Mouse (Mus musculus): ENCODE data around the gene Fus.
"Not testable (repeated sequence)": the region's sequence is repeated elsewhere in the genome, so short reads cannot be mapped to it uniquely, and the experiment has no call there.

Fus gene

DNA sequence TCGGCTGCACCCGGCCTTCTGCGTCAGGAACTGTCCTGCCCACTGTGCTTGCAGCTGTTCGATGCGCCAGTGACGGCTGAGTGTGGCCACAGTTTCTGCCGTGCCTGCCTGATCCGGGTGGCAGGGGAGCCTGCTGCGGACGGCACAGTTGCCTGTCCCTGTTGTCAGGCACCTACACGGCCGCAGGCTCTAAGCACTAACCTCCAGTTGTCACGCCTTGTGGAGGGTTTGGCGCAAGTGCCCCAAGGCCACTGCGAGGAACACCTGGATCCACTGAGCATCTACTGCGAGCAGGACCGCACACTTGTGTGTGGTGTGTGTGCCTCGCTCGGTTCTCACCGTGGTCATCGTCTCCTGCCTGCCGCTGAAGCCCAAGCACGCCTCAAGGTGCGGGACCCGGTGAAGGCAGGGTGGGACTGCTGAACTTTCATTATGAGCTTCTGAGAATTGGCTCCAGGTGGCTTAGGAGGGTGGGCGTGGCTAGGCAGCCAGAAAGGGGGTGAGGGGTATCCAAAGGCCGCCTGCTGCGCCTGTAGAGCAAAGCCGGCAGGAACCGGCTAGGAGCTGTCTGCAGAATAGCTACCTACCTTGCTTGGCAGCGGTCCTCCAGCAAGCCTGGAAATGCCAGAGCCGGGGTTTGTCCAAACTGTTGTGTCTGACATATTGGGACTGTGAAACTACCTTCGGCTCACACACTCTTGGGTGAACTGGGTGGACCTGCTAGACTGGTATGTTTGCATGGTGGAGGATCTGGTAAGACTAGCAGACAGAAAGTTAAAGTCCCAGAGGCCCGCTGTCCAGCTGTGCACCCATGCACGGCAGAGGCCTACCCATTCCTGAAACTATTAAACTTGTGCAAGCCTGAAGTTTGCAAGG lies 37.5 kb downstream of the Fus start:
- no peak for DNase-seq (ENCODE audit: low spot score in 2 of 2)

DNA sequence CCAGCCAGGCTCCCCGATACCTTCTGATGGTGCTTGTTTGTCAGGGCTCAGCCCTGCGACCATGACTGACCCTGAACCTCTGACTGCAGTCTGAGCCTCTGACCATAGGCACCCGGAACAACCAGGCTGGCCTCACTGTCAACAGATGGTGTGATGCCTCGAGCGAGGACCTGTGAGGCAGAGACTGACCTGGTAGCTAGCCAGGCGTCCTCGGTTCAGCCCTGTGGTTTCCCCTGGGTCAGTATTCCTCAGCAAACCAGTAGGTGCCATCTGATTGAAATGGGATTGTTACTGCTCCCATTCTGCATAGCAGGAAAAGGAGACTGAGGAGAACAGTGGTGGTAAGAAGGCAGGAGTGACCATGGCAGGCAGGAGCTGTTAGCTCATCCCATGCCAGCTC lies 38.9 kb downstream of the Fus start:
- no peak for DNase-seq (ENCODE audit: low spot score in 2 of 2)

GRCm38 (mm10) chr7:128009715-128010340 lies 42.6 kb downstream of the Fus start:
- DNase-seq (ENCODE audit: low spot score in 2 of 2): no peak

DNA sequence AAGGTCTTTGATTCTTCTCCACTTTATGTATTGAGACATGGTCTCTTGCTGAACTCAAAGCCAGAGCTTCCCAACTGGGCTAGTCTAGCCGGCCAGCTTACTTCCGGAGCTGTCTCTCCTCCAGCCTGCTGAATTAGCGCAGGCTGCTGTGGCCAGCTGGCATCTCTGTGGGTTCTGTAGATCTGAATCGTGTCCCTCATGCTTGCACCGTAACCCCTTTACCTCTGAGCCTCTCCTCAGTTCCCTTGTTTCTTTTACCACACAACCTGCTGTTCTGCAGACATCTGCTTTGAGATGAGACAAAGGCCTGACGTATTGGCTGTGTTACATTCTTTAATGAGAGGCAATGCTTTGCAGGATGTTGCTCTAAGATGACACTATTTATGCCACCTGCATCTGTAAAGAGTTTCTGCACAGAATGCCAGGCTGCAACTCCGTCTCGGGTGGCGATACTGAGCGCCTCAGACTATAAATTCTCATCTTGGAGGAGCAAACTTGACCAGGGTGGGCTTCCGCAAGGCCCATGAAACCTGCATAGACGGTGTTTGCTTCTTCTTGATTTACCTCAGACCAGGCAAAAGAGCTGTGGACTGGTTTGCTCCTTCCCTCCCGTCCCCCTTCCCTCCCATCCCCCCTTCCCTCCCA lies 45.0 kb downstream of the Fus start:
- DNase-seq (ENCODE audit: low spot score in 2 of 2): no peak

- no peak for DNase-seq (ENCODE audit: low spot score in 2 of 2)
Observed at GRCm38 (mm10) chr7:128013116-128013515, 45.9 kb downstream of the Fus start.

DNA sequence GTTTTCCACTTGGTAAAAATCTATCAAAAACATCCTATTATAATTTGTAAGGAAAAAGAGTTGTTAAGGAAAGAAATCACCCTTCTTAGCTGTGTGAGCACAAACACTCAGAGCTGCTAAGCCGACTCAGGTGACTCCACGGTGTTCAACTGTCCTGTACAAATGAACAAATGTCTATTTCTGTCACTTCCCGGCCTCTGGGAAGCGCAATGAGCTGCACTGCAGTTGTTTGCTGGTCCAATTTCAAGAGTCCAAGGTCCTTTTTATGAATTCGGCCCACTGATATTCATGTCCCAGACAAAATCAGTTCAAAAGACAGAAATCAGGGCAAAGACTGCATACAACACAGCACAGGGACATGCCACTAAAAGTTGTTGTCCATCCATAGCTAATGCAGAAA lies 48.9 kb downstream of the Fus start:
- not testable (repeated sequence) for DNase-seq (ENCODE audit: low spot score in 2 of 2)

- DNase-seq (ENCODE audit: low spot score in 2 of 2): no peak
Observed at GRCm38 (mm10) chr7:128016650-128017049, 49.4 kb downstream of the Fus start.

- DNase-seq (ENCODE audit: low spot score in 2 of 2): no peak
Observed at GRCm38 (mm10) chr7:128018275-128018674, 51.0 kb downstream of the Fus start.

DNA sequence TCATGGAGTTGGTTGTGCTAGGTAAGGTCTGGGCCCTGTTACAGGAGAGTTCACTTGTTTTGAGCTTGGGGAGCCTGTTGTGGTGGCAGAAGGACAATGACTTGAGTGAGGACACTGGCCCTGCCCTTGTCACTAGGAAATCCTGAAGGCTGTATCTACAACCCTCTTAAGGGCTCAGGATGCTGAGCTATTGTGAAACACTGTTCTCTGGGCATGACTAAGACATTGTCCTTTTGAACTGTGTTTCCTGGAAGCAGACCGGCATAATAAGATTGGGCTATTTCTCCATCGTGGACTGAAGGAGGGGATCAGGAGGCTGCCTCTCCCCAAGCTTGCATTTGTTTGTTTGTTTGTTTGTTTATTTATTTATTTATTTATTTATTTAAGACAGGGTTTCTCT lies 51.9 kb downstream of the Fus start:
- DNase-seq (ENCODE audit: low spot score in 2 of 2): no peak

GRCm38 (mm10) chr7:128022974-128023373 lies 55.7 kb downstream of the Fus start:
- no peak for DNase-seq (ENCODE audit: low spot score in 2 of 2)

- no peak for DNase-seq (ENCODE audit: low spot score in 2 of 2)
Observed at GRCm38 (mm10) chr7:128023565-128023964, 56.3 kb downstream of the Fus start.

GRCm38 (mm10) chr7:128024364-128024763 lies 57.1 kb downstream of the Fus start:
- DNase-seq (ENCODE audit: low spot score in 2 of 2): no peak

DNA sequence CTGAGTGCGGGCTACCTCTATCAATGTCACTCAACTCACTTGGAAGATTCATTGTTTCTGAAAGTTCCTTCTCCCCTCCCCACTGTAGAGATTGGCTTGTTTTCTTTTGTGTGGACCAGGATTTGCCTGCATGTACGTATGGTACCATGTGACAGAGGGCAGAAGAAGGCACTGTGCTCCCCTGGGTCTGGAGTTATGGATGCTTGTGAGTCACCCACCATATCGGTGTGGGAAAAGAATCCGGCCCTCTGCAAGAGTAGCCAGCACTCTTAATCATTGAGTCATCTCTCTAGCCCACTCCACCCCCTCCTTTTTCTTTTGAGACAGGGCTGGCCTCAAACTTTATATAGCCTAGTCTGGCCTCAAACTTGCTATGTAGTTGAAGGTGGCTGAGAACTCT lies 57.7 kb downstream of the Fus start:
- DNase-seq (ENCODE audit: low spot score in 2 of 2): no peak

DNA sequence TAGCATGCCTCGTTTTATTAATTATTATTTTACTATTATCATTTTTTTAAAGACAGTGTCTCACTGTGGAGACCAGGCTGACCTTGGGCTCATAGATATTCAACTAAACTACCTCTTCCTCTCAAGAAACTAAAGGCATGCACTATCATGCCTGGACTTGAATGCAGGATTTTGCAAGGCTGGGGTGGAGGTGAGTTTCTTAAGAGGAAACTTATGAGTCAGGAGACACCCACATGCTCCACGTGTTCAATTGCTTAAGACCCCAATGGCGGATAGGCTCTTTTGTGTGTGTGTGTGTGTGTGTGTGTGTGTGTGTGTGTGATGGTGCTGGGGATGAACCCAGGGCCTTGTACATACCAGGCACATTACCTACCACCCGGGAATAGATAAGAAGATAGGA lies 58.1 kb downstream of the Fus start:
- no peak for DNase-seq (ENCODE audit: low spot score in 2 of 2)

GRCm38 (mm10) chr7:128031403-128031976 lies 64.2 kb downstream of the Fus start:
- no peak for DNase-seq (ENCODE audit: low spot score in 2 of 2)

GRCm38 (mm10) chr7:128032290-128032988 lies 65.2 kb downstream of the Fus start:
- no peak for DNase-seq (ENCODE audit: low spot score in 2 of 2)

DNA sequence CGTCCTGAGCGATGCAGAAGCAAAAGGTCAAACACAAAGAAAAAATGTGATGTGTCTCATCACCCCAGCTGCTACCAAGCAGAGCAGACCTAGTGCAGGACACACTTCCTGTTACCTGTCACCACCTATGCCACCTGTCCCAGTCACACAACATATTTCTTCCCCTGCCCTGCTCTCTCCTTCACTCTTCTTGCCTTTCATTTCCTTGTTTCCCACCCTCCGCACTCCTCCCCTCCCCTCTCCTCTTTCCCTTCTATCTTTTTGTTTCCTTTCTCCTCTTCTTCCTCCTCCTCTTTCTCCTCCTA lies 65.7 kb downstream of the Fus start:
- DNase-seq (ENCODE audit: low spot score in 2 of 2): no peak

GRCm38 (mm10) chr7:128033616-128034015 lies 66.4 kb downstream of the Fus start:
- DNase-seq (ENCODE audit: low spot score in 2 of 2): no peak
